Mouse (Mus musculus): ENCODE measurements around the gene Bst2. TPM values are rescaled to one million over a fixed set of nuclear protein-coding genes. Genes with fewer than 3 reads are reported as not detected.
"Not testable (repeated sequence)": the region's sequence is repeated elsewhere in the genome, so short reads cannot be mapped to it uniquely, and the experiment has no call there.

The Bst2 gene
- total RNA-seq, 2 experiments from 2014 or later = 3.0 to 3.5 TPM

GRCm38 (mm10) chr8:71525226-71526050 lies 11.8 kb downstream of the Bst2 start, which contains the start of gene Ccdc194:
TSS of gene Ccdc194 (minus strand) at chr8:71525711.
- DNase-seq = no peak
- intact Hi-C loops (cut with DNase I) = loop anchor here (10.0 kb wide), 1 partner anchor 81 kb away; no protein-coding TSS in a partner anchor

DNA sequence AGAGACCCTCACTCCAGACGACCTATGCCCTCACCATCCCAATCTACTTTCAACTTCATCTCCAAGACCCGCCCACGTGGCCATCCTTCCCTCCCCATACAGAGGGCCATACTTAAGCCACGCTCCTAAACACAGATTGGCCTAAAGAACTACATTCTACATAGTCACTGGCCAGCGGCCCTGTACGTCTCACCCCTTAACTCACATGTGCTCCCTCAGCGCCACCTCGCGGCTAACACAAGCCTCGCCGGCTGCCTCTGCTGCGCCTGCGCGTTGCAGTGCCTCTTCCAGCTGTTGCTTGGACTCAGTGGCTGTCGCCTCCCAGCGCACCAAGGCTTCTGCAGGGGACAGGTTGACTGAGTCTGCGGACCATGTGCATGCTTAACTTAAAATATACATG lies 15.6 kb downstream of the Bst2 start:
- intact Hi-C loops (cut with DNase I) = loop anchor here (10.0 kb wide), 1 partner anchor 77 kb away; no protein-coding TSS in a partner anchor

DNA sequence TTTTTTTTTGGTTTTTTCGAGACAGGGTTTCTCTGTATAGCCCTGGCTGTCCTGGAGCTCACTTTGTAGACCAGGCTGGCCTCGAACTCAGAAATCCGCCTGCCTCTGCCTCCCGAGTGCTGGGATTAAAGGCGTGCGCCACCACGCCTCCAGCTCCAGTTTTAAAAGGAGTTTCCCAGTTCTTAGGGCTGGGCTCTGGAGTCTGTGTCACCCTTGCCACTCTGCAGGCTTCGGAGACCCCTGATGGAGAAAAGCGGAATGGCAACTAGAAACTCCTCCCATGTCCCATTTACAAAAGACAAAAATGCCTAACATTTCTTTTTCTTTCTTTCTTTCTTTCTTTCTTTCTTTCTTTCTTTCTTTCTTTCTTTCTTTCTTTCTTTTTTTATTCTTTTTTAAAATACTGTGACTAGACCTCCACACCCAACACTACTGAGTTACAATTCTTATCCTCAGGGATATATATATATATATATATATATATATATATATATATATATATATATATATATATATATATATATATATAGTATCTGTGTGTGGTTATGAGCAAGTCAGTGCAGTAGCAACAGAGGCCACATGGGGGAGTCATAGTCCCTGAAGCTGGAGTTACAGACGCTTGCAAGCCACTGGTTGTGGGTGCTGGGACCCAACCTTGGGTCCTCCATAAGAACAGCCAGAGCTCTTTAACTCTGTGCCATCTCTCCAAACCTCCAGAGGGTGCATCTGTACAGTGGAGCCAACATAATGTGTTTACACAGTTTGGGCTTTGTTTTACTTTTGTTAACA lies 18.0 kb downstream of the Bst2 start:
- DNase-seq = peak; percentile 56
- intact Hi-C loops (cut with DNase I) = not testable (repeated sequence)

More for the DNA sequence above, 15.6 kb downstream of the Bst2 start:
- peak; percentile 95 for DNase-seq

GRCm38 (mm10) chr8:71516786-71517185 lies 20.5 kb downstream of the Bst2 start:
- intact Hi-C loops (cut with DNase I) = no loop called here
- no peak for DNase-seq

DNA sequence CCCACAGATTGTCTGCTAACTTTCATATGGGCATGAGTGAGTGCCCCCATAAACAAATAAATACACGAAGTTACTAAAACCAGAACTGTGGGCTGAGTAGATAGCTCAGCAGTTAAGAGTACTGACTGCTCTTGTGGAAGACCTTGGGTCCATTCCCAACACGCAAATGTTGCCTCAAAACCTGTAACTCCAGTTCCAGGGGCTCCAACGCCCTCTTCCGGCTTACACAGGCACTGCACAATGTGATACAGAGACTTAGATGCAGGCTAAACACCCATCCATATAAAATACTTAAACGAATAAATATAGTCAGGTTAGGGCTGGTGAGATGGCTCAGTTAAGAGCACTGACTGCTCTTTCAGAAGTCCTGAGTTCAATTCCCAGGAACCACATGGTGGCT lies 22.2 kb downstream of the Bst2 start:
- intact Hi-C loops (cut with DNase I) = no loop called here
- no peak for DNase-seq

GRCm38 (mm10) chr8:71513018-71513754 lies 24.1 kb downstream of the Bst2 start:
- intact Hi-C loops (cut with DNase I) = no loop called here
- no peak for DNase-seq

GRCm38 (mm10) chr8:71511644-71512043 lies 25.6 kb downstream of the Bst2 start, which contains the start of gene Plvap:
TSS of gene Plvap (minus strand) at chr8:71511752.
- DNase-seq = no peak
- intact Hi-C loops (cut with DNase I) = no loop called here

GRCm38 (mm10) chr8:71509316-71509715 lies 27.9 kb downstream of the Bst2 start:
- intact Hi-C loops (cut with DNase I) = no loop called here
- DNase-seq = no peak

GRCm38 (mm10) chr8:71507589-71508104 lies 29.6 kb downstream of the Bst2 start:
- DNase-seq = peak; percentile 72
- intact Hi-C loops (cut with DNase I) = no loop called here

- intact Hi-C loops (cut with DNase I) = no loop called here
- DNase-seq = peak; percentile 47
Observed at GRCm38 (mm10) chr8:71505979-71506378, 31.3 kb downstream of the Bst2 start.

GRCm38 (mm10) chr8:71505326-71505725 lies 31.9 kb downstream of the Bst2 start:
- DNase-seq = no peak
- intact Hi-C loops (cut with DNase I) = no loop called here

DNA sequence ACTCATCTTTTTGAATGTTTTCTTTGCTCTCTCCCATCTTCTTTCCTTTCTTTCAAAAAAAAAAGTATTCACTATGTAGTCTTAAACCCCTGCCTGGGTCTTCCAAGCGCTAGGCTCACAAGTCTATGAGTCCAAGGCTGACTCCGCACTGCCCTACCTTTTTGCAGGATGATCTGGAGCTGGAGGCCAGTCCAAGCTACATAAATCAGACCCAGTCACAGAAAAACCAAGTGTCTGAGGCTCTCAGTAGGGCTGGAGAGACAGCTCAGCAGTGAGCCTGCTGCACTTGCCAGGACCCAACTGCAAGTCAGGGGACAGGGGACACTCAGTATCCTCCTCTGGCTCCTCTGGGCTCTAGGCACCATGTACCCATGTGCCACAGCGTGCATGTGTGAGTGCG lies 32.9 kb downstream of the Bst2 start:
- intact Hi-C loops (cut with DNase I) = no loop called here
- DNase-seq = no peak

- DNase-seq = no peak
Observed at GRCm38 (mm10) chr8:71498816-71499690, 38.2 kb downstream of the Bst2 start.

DNA sequence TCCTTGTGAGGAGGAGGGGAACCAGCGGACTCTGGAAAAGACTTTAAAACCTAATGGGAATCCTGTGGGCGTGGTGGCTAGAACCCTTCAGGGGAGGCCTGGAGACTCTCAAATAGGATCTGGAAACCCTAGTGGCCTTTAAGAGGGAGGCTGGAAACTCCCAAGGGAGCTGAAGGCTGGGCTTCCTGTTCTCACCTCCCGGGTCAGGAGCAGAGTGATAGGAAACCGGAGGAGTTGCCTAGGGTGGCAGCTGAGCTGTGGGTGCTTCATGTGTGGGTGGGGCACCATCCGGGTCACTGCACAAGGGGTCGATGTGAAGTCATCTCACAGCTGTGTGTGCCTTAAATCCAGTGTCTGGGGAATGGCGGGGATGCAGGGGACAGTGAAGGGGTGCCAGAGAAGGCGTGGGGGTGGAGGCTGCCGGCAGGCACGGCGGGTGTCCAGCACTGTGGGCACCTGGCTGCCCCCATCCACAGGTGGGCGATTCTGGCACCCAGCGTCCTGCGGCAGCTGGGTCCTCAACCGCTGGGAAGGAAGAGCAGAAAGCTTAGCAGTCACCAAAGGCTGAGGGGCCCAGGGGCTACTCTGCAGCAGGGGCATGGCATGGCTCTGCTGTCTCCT lies 39.3 kb downstream of the Bst2 start:
- DNase-seq = no peak
- intact Hi-C loops (cut with DNase I) = no loop called here

More at GRCm38 (mm10) chr8:71498816-71499690, 38.2 kb downstream of the Bst2 start:
- intact Hi-C loops (cut with DNase I) = no loop called here

DNA sequence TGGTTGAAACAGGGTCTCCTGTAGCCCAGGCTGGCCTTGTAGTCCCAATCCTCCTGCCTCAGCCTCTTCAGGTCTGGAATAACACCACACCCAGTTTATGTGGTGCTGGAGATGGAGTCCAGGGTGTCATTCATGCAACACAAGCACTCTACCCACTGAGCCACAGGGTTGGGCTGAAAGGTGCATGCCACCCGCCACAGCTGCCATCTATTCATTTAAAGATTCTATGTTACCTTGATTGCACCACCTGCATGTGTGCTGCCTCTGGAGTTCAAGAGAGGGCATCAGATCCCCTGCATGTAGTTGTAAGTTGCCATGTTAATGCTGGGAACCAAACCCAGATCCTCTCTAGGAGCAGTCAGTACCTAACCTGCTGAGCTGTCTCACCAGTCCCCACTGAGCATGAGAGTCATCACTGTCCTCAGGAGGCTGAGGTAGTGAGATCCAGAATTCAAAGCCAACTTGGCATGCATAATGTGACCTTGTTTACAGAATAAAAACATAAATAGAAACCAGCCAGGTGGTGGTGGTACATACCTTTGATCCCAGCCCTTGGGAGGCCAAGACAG lies 40.1 kb downstream of the Bst2 start:
- intact Hi-C loops (cut with DNase I) = no loop called here
- no peak for DNase-seq

- intact Hi-C loops (cut with DNase I) = no loop called here
- peak; percentile 72 for DNase-seq
Observed at GRCm38 (mm10) chr8:71496481-71496880, 40.8 kb downstream of the Bst2 start.

DNA sequence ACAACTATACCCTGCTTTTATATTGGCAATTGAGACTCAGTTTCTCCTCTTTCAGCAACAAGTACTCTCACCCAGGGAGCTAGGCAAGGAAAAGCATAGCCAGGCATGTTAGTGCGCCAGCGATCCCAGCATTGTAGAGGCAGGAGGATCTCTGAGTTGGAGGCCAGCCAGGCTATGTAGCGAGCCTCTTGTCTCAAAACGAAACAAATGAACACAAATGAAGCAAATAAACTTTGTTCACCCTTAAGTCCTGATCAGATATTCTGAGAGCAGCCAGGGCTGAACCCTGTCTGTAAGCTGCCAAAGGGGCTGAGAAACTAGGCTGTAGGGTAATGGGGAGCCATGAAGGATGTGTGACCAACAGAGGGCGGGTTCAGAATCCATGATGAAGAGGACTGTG lies 41.4 kb downstream of the Bst2 start:
- intact Hi-C loops (cut with DNase I) = no loop called here

GRCm38 (mm10) chr8:71495039-71495438 lies 42.2 kb downstream of the Bst2 start:
- peak; percentile 90 for DNase-seq
- intact Hi-C loops (cut with DNase I) = no loop called here

More for the DNA sequence above, 41.4 kb downstream of the Bst2 start:
- DNase-seq = no peak

DNA sequence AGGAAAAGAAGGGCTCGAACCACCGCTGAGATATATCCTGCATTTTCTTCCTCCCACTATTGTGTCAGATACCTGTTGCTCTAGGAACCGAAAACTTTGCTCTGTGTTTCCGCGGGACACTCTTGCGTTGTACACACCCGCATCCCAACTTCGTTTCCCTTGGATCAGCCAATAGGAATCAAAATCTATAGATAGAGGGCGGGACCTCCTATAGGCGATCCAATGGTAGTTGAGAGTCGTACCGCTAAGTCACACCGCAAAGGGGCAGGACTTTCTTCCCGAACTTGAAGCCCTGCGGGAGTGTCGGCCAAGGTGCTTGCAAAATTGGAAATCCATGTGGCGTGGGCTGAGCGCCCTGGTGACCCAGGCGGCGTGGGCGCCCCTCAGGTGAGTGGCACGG lies 48.8 kb downstream of the Bst2 start:
- peak; percentile 81 for DNase-seq
- intact Hi-C loops (cut with DNase I) = no loop called here
